Mouse (Mus musculus) heart, embryonic 15.5 days (tissue): ENCODE measurements at regions not wholly inside any gene's neighbourhood (a gene's known extent, or its start where the extent isn't known, plus 50 kb on each side); places are given as distances from the start of the nearest gene placed in this dataset.
"Not testable (repeated sequence)": the region's sequence is repeated elsewhere in the genome, so short reads cannot be mapped to it uniquely, and the experiment has no call there.

Experiments used
- ATAC-seq: fragments of 200-750 bp; cut with Nextera tagmentation; replicated peaks from 2 replicates; pipeline ENCODE4 v1.8.0; 2017; ENCODE audit warnings: low read depth, moderate TSS enrichment; ENCODE audit not compliant: insufficient number of reproducible peaks, insufficient read depth, low FRiP score
- H3K27ac ChIP-seq: fragments of 300-500 bp; sonication (generic); 2 replicates; pipeline ENCODE4 v1.5.1; 2015; ENCODE audit warnings: mild to moderate bottlenecking, inconsistent platforms
- H3K27me3 ChIP-seq: fragments of 300-500 bp; sonication (generic); 2 replicates; pipeline ENCODE4 v1.6.1; 2015; ENCODE audit warnings: inconsistent platforms
- H3K36me3 ChIP-seq: fragments of 300-500 bp; sonication (generic); 2 replicates; pipeline ENCODE4 v1.6.1; 2015; ENCODE audit warnings: mild to moderate bottlenecking, inconsistent platforms
- H3K4me1 ChIP-seq: fragments of 300-500 bp; sonication (generic); replicated peaks from 2 replicates; pipeline ENCODE4 v1.6.1; 2015; ENCODE audit warnings: inconsistent platforms
- H3K4me2 ChIP-seq: fragments of 300-500 bp; sonication (generic); 2 replicates; pipeline ENCODE4 v1.6.1; 2015; ENCODE audit warnings: inconsistent platforms, mild to moderate bottlenecking, moderate library complexity
- H3K4me3 ChIP-seq: fragments of 300-500 bp; sonication (generic); 2 replicates; pipeline ENCODE4 v1.5.1; 2015; ENCODE audit warnings: mild to moderate bottlenecking, inconsistent platforms
- H3K9ac ChIP-seq: fragments of 300-500 bp; sonication (generic); 2 replicates; pipeline ENCODE4 v1.6.1; 2015; ENCODE audit warnings: mild to moderate bottlenecking, inconsistent platforms
- H3K9me3 ChIP-seq: fragments of 300-500 bp; sonication (generic); replicated peaks from 2 replicates; pipeline ENCODE4 v1.6.1; 2016; ENCODE audit warnings: inconsistent platforms
- WGBS: fragments of 180-500 bp; shearing (Covaris S2); methylation state at CpG from one replicate; pipeline ENCODE4 v1.1.7; 2015; ENCODE audit warnings: mixed read lengths; 5-methylcytosine and 5-hydroxymethylcytosine counted together

DNA sequence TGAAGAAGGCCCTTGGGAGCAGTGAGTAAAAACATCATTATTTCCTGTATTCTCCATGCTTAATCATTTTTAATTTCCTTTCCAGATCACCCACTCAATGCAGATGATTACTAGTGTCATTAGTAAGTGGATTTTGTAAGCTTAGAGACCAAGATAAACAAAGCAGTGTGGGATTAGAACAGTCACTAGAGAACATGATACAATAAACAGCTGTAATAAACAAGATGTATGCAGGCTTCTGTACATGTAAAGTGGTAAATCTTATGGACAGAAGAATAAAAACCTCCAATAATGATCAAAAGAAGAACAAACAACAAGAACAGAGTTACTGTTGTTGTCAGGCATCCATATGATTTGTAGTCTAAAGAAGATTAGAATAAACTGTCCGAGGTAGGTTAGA lies 542.1 kb upstream of the Kcnd2 start:
- Histone ChIP-seq H3K36me3 (no peaks in the 10 kb centered on the region), H3K4me3 (no peak overlapping the region), H3K4me2 (no peak overlapping the region), H3K9ac (no peak overlapping the region), H3K9me3 (no peaks in the 10 kb centered on the region), H3K27ac (no peak overlapping the region), H3K4me1 (no peaks in the 10 kb centered on the region), H3K27me3 (no peaks in the 10 kb centered on the region)
- WGBS: 78% methylated on average over 1 of the region's 1 CpGs
- ATAC-seq: no peak

DNA sequence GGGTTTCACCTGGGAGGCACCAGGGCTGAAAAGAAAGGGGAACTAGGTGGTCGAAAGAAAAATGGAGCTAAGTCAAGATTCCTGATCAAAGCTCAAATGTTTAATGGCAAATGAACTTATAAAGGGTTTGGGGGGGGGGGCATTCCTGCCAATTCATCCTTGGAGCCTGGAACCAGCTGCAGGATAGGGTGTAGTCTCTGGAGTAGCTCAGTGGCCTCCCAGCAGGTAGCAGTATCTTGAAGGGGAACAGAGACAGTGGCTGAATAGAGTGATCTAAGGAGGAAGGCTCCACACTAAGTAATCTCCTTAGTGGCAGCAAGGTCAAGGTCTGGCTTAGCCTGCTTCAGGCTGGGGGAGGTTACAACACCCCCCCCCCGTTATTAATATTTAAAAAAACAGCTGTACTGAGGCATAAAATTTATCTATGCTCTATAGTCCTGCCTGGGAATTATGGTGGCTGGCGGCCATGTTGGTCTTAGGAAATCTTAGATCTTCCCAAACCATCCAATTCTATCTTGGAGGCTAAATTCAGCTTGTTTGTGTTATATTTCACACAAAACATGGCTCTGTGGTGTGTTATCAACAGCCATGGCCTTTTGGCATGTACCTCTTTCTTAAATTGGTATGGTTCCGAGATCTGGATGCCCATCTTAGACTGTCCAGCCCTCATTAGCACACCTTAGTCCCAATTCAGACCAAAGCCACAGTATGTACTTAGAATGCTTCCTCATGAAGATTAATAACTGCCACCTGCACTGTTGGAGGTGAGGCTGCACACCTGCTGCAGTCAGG lies 528.7 kb upstream of the Kcnd2 start:
- not testable (repeated sequence) for H3K9me3 ChIP-seq, H3K27ac ChIP-seq, H3K4me2 ChIP-seq, H3K4me3 ChIP-seq, H3K9ac ChIP-seq, H3K27me3 ChIP-seq, ATAC-seq, H3K36me3 ChIP-seq, H3K4me1 ChIP-seq
- 64% methylated on average over 4 of the region's 4 CpGs for WGBS

DNA sequence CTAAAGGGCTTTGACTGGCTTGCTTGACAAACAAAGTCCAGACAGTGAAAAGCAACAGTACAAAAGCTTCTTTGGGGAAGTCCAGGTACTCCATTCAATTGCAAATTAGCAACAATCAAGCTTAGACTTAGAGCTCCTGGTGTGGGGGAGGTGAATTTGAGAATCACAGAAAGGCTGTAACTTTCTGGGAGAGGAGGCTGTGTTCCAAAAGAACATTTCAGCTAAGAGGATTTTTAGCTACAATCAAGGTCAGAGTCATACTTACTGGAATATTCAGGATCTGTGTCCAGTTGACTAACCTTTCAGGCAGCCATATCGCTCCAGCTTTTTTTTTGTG lies 528.1 kb upstream of the Kcnd2 start:
- not testable (repeated sequence) for H3K27me3 ChIP-seq, H3K9me3 ChIP-seq, H3K4me1 ChIP-seq, ATAC-seq, H3K36me3 ChIP-seq, H3K4me3 ChIP-seq, H3K27ac ChIP-seq, H3K9ac ChIP-seq, H3K4me2 ChIP-seq
- WGBS: 56% methylated on average over 1 of the region's 1 CpGs

DNA sequence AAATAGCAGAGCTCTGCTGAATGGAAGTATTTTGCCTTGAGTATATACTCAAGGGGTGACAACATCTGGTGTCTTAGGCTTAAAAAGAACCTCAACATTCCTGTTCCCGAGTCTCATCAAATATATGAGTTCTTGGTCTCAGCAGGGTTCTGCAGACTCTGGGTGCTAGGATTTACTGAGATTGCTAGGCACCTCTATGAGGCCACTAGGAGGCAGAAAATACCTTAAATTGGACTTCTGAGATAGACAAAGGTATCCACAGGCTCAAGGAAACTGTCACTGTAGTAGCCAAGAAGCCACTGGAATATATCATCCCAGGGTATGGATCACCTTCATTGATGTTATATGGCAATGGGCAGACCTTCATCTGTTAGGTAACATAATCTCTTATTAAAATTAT lies 489.4 kb upstream of the Kcnd2 start:
- no peak for ATAC-seq
- Histone ChIP-seq H3K4me3 (no peak overlapping the region), H3K4me2 (no peak overlapping the region)

DNA sequence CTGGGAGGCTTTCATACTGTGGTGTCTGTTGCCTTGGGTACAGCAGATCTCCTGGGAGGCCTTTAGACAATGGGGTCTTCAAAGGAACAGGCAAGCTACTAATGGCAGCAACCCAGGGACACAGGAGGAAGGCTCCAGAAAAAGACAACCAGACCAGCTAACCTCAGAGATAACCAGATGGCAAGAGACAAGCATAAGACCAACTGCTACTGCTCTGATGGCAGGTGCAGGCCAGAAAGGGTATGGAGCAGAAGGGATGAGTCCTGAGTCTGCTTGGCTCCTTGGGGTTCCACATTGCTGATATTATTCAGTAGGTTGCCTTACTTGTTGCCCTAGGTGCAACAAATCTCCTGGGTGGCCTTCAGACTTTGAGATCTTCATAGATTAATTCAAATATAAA lies 476.2 kb upstream of the Kcnd2 start:
- Histone ChIP-seq H3K9me3 (0 out of 2 replicates have a peak, but pooled peaks cover 3% of the 10 kb centered on the region), H3K27ac (no peak overlapping the region), H3K4me1 (no peaks in the 10 kb centered on the region), H3K4me2 (no peak overlapping the region), H3K4me3 (no peak overlapping the region), H3K9ac (no peak overlapping the region), H3K36me3 (no peaks in the 10 kb centered on the region), H3K27me3 (no peaks in the 10 kb centered on the region)
- ATAC-seq: no peak

More for the DNA sequence above, 489.4 kb upstream of the Kcnd2 start:
- WGBS: 41% methylated on average over 1 of the region's 1 CpGs
- H3K36me3 ChIP-seq: no peaks in the 10 kb centered on the region
- H3K4me1 ChIP-seq: no peaks in the 10 kb centered on the region
- H3K9me3 ChIP-seq: no peaks in the 10 kb centered on the region
- H3K9ac ChIP-seq: no peak overlapping the region
- H3K27me3 ChIP-seq: no peaks in the 10 kb centered on the region
- H3K27ac ChIP-seq: no peak overlapping the region

DNA sequence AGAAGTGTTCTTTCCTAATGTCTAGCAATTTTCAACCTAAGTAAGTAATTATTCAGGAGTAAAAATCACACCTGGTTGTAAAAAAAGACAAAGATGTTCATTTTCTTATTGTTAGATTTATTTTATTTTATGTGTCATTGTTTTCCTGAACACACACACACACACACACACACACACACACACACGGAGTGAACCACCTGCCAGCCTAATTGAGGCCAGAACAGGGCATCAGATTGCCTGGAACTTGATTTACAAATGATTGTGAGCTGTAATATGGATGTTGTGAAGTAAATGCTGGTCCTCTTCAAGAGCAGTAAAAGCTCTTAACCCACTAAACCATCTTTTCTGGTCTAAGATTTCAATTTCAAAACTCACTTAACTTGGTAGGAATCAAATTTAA lies 474.9 kb upstream of the Kcnd2 start:
- 61% methylated on average over 1 of the region's 1 CpGs for WGBS
- no peaks in the 10 kb centered on the region for H3K27me3 ChIP-seq
- no peak overlapping the region for H3K4me2 ChIP-seq
- no peaks in the 10 kb centered on the region for H3K4me1 ChIP-seq
- no peak overlapping the region for H3K4me3 ChIP-seq
- no peaks in the 10 kb centered on the region for H3K36me3 ChIP-seq
- no peak overlapping the region for H3K27ac ChIP-seq
- no peak for ATAC-seq
- H3K9me3 ChIP-seq: 0 out of 2 replicates have a peak, but pooled peaks cover 3% of the 10 kb centered on the region
- H3K9ac ChIP-seq: no peak overlapping the region

DNA sequence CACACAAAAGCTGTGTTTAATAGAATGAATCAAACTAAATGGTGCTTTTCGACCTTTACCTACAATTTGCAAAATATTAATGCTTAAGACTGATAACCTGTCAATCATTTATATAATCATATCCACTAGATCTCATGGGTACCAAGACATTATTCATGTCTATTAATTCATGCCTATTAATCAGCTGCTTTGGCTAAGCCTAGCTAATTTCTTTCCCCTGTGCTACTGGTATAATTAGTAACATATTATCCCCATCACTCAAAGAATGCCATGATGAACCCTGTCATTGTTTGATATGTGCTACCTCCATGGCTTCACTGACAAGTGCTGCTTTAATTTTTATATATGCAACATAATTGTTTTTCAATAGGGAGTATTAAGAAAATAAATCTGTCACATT lies 474.1 kb upstream of the Kcnd2 start:
- H3K4me1 ChIP-seq: no peaks in the 10 kb centered on the region
- no peaks in the 10 kb centered on the region for H3K27me3 ChIP-seq
- no peak overlapping the region for H3K9ac ChIP-seq
- no peaks in the 10 kb centered on the region for H3K36me3 ChIP-seq
- 40% methylated on average over 1 of the region's 1 CpGs for WGBS
- H3K9me3 ChIP-seq: 0 out of 2 replicates have a peak, but pooled peaks cover 3% of the 10 kb centered on the region
- ATAC-seq: no peak
- no peak overlapping the region for H3K4me2 ChIP-seq
- H3K27ac ChIP-seq: no peak overlapping the region
- no peak overlapping the region for H3K4me3 ChIP-seq

DNA sequence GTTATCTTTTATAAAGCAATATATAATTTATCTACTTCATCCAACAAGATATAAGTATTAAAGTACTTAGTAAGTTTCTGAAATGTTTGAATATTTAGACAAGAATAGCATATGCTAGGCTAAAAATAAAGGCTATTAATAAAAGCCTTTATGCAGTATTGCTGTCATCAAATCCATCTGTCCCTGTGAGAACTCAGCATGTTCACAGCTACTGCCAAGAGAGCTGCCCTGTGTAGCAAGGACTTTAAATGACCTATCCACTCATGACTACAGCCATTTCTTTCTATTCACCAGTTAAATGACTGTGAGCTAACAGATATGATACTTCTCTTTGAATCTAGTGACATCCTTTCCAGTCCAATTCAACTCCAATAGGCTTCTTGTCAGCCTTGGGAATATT lies 458.1 kb upstream of the Kcnd2 start:
- no peak overlapping the region for H3K4me3 ChIP-seq
- no peak overlapping the region for H3K27ac ChIP-seq
- no peaks in the 10 kb centered on the region for H3K27me3 ChIP-seq
- no peak overlapping the region for H3K9ac ChIP-seq
- no peaks in the 10 kb centered on the region for H3K36me3 ChIP-seq
- H3K9me3 ChIP-seq: no peaks in the 10 kb centered on the region
- ATAC-seq: peak; percentile 76
- 0 out of 2 replicates have a peak overlapping the region, but pooled peaks have one; percentile 6 for H3K4me2 ChIP-seq
- no peaks in the 10 kb centered on the region for H3K4me1 ChIP-seq

DNA sequence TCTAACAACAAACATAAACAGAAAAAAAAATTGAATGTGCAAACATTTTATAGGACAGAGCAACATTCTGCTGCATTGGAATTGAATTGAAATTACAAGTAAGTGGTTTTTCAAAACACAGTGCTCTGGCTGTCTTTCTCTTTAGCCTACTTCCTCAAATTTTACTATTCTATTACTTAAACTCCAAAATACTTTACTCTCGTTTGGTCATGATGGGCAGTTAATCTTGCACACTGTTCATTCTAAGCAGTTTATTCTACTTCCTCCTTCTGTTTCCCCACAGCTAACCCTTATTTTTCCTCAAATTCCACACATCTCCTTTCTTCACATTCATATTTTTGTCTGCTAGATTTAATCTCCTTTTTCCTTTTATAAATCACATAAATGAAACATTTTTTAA lies 454.0 kb upstream of the Kcnd2 start:
- Histone ChIP-seq H3K9me3 (no peaks in the 10 kb centered on the region), H3K36me3 (no peaks in the 10 kb centered on the region), H3K4me3 (no peak overlapping the region), H3K27ac (no peak overlapping the region), H3K27me3 (no peaks in the 10 kb centered on the region), H3K4me1 (no peaks in the 10 kb centered on the region), H3K9ac (no peak overlapping the region), H3K4me2 (no peak overlapping the region)
- no peak for ATAC-seq
- 50% methylated on average over 1 of the region's 1 CpGs for WGBS

DNA sequence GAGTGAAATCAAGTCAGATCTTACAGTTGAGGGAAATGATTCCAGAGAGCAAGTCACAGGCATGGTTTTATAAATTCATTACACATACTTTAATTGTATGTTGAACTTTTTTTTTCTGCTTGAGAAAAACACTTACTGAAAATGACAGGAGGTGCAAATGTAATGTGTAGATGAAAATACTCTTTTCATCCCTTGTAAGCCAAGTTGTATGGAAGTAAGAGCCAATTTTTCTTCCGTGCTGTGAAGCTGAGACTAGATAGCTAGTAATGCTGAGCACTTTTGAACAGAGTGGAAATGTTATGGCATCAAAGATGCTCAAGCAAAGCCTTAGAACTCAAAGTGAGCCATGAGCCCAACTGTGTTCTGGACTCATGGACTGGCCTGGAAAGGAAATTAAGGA lies 439.4 kb upstream of the Kcnd2 start:
- 73% methylated on average over 1 of the region's 1 CpGs for WGBS

More for the DNA sequence above, 439.4 kb upstream of the Kcnd2 start:
- Histone ChIP-seq H3K27me3 (no peaks in the 10 kb centered on the region), H3K27ac (no peak overlapping the region), H3K9ac (no peak overlapping the region), H3K4me1 (no peaks in the 10 kb centered on the region), H3K36me3 (no peaks in the 10 kb centered on the region), H3K4me2 (no peak overlapping the region), H3K4me3 (no peak overlapping the region), H3K9me3 (no peaks in the 10 kb centered on the region)
- no peak for ATAC-seq
